Mouse (Mus musculus): ENCODE measurements around the gene Tlk2.

Gene Tlk2

DNA sequence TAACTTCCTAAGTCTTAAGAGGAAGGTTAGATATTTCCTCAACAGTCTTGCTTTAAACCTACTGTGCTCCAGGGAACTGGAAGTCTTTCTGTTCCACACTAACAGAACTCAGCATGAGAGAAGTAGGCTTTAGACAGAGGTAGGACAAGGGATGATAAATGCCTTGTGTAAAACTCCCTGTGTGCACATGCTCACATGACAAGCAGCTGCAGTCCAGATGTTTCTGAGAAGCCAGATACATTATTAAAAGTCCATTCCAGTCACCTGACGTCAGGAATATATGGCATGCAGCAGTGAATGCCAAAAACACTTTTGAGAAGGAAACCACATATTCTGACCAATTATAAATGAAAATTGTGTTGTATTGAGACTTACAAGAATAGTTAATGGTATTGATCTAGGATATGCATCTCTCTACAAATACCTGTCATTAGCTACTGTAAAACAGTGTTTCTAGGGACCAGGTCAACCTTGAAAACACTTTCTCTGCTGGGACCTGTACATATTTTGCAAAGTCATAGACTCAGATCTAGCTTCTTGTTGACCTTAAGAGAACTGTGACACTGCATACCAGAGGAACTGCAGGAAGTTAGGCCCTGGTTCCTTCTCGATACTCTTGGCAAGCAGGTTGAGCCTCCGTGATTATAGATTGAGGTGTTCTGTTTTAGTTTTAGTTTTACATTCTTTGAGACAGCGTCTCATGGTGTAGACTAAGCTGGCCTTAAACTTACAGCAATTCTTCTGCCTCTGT lies 83.2 kb downstream of the Tlk2 start:
- DNase-seq (ENCODE audit: low read depth, low spot score): no peak

- no peak for DNase-seq (ENCODE audit: low read depth, low spot score)
Observed at GRCm38 (mm10) chr11:105264506-105264905, 85.9 kb downstream of the Tlk2 start.

- no peak for DNase-seq (ENCODE audit: low read depth, low spot score)
Observed at GRCm38 (mm10) chr11:105264988-105265387, 86.4 kb downstream of the Tlk2 start.

DNA sequence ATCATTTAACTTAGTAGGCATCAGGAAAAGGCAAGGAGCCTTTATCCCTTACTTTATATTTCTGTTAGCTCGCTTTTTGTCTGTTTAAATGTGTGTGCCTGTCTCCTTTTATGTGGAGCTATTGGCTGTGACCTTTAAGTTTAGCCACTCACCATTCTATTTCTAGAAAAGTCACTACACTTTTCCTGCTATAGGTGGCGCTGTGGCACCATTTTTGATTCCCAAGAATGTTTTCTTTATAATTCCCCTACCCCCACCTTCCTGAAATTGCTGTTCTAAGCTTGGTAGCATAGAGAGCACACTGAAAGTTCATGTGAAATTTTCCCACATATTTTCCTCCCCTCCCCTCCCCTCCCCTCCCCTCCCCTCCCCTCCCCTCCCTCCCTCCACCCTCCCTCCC lies 91.5 kb downstream of the Tlk2 start:
- DNase-seq (ENCODE audit: low read depth, low spot score): peak; percentile 67

GRCm38 (mm10) chr11:105280456-105280855 lies 101.8 kb downstream of the Tlk2 start:
- DNase-seq (ENCODE audit: low read depth, low spot score): no peak

GRCm38 (mm10) chr11:105281291-105281690 lies 102.7 kb downstream of the Tlk2 start:
- no peak for DNase-seq (ENCODE audit: low read depth, low spot score)

DNA sequence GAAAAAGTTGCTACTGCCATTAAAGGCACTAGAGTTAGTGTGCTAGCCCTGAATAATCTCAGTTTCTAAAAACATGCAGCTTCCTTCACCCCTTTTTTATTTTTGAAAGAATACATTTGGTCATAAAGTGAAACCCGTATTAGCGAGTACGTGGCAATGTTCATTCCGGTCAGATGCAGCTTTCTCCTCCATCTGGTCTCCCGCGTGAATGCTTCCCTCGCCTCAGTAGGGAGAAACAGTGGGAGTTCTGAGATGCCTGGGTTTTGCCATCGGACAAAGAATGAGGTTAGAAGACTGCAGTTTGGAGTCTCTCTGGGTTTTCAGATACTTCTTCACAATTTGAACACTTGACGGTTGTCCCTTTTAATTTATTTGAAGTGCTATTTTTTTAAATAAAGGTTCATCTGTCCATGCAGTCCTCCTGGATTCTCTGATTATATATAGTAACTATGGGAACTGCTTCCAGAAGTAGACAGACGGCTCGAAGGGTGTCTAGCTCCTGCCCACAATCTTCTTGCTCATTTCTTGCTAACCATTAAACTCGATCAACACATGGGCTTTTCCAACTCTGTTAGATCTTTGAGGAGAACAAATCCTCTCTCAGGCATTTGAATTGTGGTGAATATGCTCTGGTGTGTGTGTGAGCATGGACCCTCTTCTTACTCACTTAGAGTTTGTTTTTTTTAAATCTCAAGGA lies 103.3 kb downstream of the Tlk2 start:
- no peak for DNase-seq (ENCODE audit: low read depth, low spot score)

DNA sequence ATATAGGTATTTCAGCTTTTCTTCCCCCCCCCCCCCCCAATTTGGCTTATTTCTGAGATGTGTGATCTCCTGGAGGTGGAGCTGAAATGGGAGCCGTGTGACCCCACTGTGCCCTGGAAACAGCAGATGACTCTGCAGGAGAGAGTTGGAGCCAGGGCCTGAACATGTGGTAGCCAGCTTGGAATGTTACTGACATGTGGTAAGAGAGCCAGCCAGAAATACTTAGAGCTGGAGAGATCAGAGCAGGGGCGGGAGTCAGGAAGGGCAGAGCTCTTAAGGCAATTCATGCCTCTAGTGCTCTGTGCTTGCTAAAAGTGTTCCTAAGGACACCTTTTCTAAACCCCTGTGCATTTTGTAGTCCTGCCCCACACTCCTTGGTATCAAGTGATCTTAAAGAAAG lies 103.9 kb downstream of the Tlk2 start:
- no peak for DNase-seq (ENCODE audit: low read depth, low spot score)

DNA sequence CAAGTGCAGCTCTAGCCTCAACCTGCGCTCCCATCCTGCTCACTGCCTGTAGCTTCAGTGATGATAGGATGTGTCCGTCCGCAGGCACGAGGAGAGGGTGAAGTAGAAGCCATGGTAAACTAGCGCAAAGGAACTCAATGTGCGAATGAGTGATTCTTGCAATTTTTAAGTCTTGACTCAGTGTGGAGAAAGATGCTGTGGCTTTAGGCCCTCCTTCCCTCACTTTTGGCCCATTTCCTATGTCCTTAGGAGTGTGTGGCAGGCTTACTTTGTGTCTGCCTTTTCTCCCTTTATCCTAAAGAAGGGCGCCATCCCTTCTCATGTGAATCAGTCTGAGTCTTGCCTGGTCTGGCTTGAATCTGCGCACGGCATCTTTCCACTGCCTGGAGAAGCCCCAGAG lies 104.4 kb downstream of the Tlk2 start:
- no peak for DNase-seq (ENCODE audit: low read depth, low spot score)

DNA sequence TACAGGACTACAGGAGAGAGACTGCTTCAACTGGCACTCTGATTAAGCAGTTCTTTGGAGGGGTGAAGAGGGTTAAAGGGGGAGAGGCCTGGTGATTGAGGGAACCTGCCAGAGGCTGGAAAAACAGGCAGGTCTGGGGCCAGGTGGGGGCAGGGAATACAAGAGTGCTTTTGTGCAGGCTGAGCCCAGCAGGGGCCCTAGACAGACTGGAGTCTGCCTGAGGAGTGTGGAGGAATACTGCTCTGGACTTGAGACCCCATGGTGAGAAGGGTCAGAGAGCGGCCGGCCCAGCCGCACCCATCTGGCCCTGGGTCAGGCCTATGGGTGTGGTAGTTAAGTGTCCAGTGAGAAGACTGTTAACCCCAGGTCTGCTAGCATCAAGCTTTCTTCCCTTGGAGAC lies 107.1 kb downstream of the Tlk2 start:
- peak; percentile 87 for DNase-seq (ENCODE audit: low read depth, low spot score)

- no peak for DNase-seq (ENCODE audit: low read depth, low spot score)
Observed at GRCm38 (mm10) chr11:105289403-105289802, 110.8 kb downstream of the Tlk2 start.

- DNase-seq (ENCODE audit: low read depth, low spot score): peak; percentile 61
Observed at GRCm38 (mm10) chr11:105291681-105292123, 113.1 kb downstream of the Tlk2 start.

DNA sequence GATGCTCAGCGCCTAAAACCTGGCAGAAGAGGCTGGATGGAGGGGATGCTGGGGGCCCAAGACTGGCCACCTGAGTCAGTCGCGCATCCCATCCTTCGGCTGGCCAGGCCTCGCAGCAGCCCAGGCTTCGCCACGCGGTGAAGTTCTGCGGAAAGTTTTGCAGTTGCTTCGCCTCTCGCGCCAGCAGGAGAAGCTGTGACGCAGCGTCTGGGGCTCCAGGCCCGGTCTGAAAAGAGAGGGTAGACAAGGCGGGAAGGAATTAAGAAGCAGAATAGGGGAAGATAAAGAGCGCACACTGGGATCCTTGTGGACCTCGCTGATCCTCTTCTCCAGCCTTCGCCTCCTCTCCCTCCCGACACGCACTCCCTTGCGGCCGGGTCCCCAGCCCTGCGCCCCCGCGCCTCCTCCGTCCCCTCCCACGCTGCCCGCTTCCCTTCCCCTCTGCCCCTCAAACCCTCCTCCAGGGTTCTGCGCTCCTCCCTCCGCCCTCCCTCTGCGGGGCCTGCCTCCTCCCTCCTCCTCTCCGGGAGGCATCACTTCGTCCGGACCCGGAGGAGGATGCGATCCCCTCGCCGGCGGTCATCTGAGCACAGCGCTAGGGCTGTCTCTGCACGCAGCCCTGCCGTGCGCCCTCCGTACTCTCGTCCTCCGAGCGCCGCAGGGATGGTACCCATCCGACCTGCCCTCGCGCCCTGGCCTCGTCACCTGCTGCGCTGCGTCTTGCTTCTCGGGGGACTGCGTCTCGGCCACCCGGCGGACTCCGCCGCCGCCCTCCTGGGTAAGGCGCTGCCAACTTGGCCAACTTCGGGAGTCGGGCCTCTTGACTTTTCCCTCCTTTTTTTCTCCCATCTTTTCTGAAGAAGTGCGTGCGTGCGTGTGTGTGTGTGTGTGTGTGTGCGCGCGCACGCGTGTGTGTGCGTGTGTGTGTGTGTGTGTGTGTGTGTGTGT lies 113.8 kb downstream of the Tlk2 start, which contains the start of gene Mrc2:
TSS of gene Mrc2 (plus strand) at position 520 of the 948 bp plus-strand sequence.
- DNase-seq (ENCODE audit: low read depth, low spot score): peak; percentile 71

- peak; percentile 59 for DNase-seq (ENCODE audit: low read depth, low spot score)
Observed at GRCm38 (mm10) chr11:105293101-105293581, 114.5 kb downstream of the Tlk2 start.

DNA sequence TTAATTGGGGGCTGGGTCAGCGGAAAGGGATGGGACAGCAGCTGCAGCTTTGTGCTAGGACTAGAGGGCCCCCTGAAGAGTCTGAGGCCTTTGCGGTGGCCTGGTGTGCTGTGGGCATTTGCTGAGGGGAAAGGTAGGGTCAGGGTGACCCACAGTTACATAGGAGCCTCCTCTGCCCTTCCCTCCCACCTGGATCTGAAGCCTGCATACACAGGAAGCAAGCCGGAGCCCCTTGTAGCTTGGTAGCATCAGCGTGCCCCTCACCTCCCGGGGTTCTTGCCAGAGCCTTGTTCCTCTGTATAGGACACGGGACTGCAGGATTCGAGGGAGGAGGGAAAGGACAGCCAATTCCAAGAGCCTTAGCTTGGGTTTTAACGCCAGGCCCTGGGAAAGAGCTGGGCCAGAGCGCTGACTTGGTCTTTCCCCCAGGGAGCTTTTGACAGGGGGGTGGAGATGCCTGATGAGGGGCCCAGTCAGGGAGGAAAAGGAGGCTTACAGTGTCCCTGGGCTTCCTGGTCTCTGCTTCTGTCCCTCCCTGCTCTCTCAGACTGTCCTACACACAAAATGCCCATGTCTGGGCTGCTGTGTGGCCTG lies 115.4 kb downstream of the Tlk2 start:
- DNase-seq (ENCODE audit: low read depth, low spot score): no peak

- DNase-seq (ENCODE audit: low read depth, low spot score): no peak
Observed at GRCm38 (mm10) chr11:105296084-105296483, 117.5 kb downstream of the Tlk2 start.

GRCm38 (mm10) chr11:105310197-105310596 lies 131.6 kb downstream of the Tlk2 start:
- no peak for DNase-seq (ENCODE audit: low read depth, low spot score)

GRCm38 (mm10) chr11:105311291-105311975 lies 132.8 kb downstream of the Tlk2 start:
- no peak for DNase-seq (ENCODE audit: low read depth, low spot score)

DNA sequence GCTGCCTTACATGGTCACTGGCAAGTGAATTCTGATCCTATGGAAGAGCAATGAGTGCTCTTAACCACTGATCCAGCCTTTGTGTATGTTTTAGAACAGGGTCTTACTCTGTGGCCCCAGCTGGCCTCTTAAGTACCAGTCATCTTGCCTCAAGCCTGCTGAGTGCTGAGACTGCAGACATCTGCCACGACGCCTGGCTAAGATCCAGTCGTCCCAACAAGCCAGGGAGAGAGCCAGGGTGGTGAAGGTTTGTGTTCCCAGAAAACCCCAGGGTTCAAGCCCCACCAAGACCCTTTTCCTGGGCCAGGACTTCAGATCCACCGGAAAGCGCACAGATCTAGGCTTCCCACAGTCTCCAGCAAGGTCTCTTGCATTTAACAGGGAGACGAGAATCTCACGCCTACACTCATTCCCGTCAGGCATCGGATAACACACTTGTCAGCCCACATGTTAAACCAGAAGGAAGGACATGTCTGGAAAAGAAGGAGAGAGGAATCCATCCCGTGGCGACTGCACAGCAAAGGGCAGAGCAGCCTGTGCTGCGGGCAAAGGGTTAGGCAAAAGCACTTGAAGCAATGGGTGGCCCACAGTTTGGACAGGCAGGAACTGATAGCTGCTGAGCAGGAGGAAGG lies 133.8 kb downstream of the Tlk2 start:
- no peak for DNase-seq (ENCODE audit: low read depth, low spot score)

DNA sequence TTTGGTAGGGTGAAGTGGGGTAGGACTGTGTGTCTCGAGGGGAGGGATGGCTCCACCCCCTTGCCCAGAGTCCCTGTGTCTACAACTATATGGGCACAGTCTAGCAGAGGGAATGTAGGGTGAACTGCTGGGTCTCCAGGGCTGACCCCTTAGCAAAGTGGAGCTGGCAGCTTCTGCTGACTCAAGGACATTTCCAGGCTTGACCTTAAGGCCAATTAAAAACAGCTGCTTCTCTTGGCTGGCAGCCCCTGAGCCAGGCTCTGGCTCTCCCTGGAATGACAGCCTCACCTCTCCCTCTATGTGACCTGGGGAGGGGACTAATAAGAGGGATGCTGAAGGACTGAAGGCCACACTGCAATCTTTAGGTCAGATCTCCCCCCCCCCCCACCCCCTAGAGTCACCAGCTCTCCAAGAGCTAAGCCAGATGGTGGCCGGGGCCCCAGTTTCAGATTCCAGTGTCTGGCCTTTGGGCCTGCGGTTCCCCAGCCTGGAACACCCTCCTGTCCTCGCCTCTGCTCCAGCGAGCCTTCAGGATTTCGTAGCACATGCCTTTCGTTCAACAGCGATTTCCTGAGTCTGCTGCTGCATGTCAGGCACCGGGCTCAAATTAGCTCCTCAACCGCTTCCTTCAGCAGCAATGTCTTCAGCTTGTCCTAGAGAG lies 134.5 kb downstream of the Tlk2 start:
- no peak for DNase-seq (ENCODE audit: low read depth, low spot score)

Measured in R1 (cell line).